Mouse (Mus musculus) kidney, postnatal 36 days (tissue): ENCODE data around the gene Cnih3.

ENCODE experiments used
- DNase-seq, 2 experiments: peaks; one replicate each; pipeline ENCODE4 v3.0.0; 2021 to 2022; ENCODE audit warnings: mixed read lengths in 2 of 2

Cnih3 gene

DNA sequence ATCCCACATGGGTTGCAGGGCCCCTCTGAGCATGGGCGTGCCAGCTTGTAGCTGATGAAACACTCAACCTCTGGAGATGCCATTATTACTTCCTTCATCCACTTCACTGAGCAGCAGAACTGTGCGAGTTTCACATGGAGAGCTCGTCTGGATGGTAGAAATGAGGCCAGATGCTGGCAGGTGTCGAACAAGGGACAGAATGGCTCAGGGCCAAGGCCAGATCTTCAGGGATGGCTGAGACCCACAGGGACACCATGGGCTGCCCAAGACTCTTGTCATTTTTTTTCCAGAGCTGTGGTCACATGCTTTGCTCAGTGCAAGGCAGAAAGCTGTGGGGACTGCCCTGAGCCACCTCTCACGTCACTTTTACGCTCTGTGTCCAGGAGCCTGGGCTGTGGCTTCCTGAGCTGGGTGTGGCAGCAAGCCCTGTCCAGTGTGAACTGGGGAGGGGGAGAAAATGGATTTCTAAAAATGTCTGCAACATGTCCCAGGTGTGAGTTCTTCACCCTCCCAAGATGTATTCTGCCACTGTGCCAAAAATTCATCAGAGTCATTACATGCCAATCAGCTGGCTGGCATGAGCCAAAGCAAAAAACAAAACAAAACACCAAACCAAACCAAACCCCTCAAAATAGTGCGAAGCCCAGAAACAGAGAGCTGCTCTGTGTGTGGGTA is 107.1 kb downstream of the Cnih3 start:
- no peak for DNase-seq

DNA sequence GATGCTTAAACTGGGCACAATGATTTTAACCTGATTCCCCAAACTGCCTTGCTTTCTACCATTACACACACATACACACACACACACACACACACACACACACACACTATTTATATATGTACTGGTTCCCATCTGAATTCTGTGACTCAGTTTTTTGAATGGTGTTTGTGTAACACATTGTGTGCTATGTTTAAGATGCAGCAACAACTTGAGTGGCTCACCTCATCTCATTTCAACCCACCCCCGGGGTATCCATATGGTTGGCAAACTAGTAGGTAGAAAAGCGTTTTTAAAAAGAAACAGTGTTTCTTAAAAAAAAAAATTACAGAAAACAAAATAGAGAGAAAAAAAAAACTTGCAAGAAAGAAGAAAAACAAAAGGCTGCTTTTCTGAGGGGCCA is 107.9 kb downstream of the Cnih3 start:
- DNase-seq = no peak

DNA sequence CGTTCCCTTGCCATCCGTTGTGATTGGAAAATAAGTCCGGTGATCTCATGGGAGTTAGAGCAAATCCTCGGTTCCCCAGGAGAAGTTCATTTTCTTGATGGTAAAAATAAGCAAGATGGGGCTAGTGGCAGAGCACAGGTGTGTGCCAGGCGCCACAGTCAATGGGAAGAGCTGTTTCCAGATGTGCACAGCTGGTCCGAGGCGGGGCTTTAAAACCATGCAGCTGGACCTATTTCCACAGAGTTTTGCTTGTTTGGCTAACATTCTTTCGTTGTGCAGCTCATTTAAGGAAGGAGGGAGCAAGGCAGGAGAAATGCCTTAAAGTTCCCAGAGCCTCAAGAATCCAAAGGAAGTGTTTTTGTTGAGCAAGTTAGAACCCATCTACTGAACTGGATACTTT is 109.1 kb downstream of the Cnih3 start:
- no peak for DNase-seq

DNA sequence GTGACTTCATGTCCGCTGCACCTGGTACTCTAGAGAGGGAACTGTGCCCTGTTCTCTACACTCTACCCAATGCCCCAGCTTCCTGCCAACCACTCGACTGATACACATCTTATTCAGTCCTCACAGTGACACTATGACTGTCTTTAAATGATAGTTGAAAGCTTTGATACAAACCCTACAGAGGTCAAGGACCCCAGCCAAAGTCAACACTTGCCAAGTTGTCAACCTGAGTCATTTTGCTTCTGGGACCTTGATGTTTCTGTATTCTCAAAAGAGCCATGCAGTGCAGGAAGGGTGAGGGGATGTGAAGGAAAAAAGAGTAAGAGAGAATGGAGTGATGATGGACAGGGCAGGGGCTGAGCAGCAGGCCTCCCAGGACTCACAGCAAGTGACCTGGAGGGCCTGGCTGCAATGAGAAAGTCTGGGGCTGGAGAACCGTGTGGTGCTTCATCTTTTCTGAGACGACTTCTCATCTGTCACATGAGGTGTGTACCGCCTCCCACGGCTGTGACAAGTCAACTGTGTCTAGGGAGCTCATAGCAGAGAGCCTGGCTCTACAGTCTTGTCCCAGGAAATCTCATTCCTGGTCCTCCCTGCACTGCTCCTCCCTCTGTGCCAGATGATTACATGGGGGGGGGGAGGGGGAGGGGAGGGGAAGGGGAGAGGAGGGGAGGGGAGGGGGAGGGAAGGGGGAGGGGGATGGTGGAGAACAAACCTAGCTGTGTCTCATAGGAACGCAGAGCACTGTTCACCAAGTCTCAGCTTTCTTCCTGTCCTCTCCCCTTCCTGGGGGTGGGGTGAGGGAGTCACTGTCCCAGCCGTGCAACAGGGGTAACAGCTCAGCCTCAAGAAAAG is 109.8 kb downstream of the Cnih3 start:
- DNase-seq = no peak

DNA sequence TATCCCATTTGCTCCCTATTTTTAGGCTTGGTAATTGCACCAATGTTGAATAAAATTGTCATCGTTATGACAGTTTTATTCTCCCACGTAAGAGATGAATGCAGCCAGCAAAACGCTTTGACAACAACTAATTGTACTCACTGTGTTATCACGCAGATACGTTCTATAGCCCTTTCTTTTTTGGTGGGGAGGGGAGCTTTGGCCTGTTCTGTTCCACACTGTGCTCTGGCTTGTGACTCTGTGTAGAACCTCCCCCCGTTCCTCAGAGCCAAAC is 110.4 kb downstream of the Cnih3 start:
- DNase-seq = no peak

DNA sequence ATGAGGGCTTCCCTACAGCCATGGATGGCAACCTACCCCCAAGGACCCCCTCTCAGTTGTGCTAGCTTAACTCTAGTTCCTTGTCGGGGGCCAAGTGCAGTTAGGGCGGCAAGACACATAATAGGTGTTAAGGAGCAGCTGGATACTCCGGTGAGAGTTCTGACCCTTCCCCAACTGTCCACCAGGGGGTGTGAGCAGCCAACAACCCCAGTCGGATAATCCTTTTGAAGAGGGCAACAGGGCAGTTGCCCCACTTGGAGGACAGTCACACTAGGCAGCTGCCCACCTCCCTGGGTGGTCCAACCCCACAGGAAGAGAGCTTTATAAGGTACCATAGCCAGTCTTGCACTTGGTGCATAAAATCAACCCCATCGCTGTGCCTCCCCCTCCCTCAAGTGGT is 112.6 kb downstream of the Cnih3 start:
- peak; percentile 19 to 69 for DNase-seq

DNA sequence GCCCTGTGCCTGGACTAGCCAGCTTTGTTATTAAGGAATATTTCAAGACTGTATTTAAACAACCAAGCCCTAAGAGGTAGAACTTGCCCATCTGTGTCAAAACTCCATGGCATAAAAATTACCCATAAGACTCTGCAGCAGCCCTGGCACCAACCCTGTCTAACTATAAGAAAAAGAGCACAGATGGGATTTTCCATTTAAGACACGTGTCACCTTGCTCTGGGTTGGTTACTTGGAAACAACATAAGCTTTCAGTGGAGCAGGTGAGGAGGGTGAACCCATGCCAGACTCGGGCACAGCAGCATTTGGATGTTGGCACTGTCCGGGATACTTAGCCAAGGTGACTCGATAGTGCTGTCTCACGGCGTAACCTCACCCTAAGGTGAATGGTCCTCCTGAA is 113.6 kb downstream of the Cnih3 start:
- DNase-seq = no peak

DNA sequence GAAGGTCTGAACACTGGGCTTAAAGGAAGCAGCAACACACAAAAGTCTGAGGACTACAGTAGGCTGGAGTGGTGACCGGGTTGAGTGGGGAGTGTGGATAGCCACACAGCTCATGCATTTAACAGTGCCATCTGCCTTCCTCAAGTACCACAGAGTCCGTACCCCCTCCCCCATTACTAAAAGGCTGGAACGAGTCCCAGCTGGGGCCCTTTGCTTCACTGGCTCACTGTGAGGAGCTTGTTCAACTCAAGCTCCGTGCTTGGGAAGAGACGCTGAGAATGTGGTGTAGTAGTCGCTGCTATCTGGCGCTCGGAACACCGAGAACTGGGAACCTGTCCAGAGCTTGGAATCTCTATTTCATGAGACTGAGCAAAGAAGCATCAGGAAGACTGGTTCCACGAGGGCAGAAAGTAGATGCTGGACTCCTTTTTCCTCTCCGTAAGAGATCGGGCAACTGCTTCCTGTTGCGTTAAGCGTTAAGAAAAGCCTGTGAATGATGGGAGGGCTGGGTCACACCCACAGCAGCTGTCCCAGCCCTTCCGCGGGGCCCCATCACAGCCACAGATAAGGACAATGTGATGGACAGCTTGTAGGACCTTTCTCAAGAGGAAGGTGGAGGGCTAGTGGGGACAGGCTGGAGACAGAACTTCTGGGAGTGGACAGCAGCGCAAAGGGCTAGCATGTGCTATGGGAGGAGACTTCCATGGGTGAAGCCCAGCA is 114.3 kb downstream of the Cnih3 start:
- DNase-seq = no peak

DNA sequence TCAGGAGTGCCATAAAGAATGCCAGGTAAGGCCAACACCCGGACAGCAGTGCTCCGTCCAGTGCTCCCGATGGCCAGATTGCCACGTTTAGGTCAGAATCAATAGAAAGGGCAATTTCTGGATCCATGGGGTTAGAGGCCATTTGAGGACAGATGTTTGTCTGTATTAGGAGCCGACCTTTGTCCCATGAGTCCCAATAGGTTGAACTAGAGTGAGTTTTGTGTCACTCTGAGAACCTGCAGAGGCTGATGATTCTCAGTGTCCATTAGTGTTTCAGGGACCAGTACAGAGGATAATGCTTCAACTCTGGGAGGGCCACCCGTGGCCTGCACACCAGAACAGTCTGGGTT is 114.9 kb downstream of the Cnih3 start:
- DNase-seq = no peak

DNA sequence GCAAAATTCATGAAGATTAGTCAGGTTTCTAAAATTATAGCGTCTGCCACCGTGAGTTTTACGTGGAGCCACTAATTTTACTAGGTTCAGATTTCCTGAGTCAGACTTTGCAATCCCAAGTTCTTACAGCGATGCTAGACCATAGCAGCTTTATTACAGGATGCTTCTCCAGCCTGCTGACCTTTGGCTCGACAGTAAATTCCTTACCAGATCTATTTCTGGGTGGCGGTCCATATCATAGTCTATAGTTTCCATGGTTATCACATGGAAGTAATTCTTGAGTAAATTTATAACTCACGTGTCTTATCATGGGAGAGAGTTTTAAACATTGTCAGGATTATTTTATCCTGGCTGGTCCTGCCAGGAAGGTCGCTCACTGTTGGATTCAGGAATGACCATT is 117.0 kb downstream of the Cnih3 start:
- DNase-seq = no peak

DNA sequence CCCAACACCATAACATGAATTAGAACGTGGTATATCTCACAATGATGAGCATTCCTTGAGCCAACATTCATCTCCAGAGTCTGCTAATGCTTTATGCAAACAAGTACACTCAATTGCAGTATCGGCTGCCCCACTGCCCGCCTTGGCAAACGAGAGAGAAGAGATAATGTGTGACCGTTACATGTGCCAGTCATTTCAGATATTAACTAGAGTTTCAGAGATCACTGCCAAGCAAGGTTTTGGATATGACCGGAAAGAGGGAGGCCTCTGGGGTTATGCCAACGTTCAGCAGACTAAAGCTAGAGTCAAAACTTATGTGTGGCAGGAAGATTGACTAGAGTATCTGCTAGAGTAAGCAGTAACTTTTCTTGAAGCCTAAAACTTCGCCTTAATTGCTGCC is 123.7 kb downstream of the Cnih3 start:
- peak; percentile 60 to 64 for DNase-seq

DNA sequence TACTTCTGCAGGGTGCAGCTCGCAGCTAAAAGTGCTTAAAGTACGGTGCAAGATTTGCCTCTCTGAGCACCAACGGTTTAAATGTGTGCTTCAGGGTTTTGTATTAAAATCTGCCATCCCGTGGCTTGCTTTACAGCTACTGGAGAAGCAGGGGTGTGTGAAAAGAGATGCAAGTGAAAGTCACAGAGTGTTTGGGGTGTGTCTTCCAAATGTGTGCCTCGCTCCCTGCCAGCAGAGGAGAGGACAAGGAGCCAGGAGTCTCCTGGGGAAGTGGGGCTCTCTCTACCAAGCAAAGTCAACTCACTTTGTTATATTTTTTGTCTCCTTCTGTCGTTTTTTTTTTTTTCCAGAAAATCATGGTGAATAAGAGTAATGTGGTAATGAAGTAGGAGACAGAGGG is 124.1 kb downstream of the Cnih3 start:
- DNase-seq = no peak

DNA sequence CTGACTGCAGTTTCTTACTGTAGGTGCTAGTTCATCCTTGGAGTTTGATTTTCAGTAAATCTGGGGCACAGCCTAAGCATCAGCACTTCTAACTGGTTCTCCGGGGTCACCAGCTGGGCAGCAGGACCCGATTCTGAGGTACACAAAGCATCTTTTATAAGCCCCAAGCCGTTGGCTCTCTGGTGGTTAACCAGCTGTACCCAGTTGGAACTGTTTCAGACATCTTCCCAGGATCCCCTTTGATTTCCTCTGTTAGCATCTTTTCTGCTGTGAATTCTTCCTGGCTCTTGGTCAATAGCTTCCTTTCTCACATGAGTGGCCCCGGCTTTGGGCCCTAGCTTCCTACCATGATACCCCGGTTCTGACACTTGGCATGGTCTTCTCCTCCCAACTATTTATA is 132.3 kb downstream of the Cnih3 start:
- no peak for DNase-seq

DNA sequence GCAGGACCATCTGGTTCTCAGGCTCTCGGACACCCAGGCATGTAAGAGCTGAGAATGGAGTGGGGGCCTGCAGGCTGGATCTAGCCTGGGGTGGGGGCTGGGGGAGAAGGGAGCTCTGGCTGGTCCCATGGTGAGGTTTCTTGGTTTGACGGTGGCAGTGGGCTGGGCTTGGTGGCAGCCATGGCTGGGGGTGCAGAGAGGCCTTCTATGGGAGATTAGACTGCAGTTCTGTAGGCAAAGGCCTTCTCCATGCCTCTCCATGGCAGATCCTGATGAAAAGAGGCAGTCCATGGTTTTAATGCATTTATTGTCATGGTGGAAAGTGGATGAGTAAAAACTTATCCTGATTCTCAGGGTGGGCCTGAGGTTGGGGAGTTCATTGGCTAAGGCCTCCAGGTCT is 151.0 kb downstream of the Cnih3 start:
- DNase-seq = no peak

DNA sequence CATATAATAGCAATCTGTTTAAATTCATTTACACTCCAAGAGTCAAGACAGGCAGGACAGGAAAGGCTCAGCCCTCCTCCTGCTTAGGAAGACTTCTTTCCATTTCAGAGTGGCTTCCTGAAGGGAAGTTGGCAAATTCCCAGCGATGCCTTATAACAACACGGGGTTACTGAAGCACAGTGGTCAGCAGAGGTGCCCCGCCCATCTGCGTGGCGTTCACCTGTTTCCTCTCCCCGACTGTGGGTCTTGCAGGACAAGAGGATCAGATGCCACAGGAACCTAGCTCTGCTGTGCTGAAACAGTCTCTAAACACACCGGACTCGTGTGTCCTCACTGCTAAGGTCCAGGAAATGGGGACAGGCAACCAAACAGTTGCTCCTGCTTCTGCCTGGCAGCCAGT is 152.9 kb downstream of the Cnih3 start:
- peak in 1 of 2 experiments; percentile 19 for DNase-seq
